Mouse (Mus musculus) spleen, adult 2 months (tissue): ENCODE measurements around the gene Slit3. TPM values are rescaled to one million over a fixed set of nuclear protein-coding genes. Genes with fewer than 3 reads are reported as not detected.

Source experiments
- DNase-seq, 2 experiments: peaks; one replicate each; pipeline versions ENCODE4 v3.0.0 to v3.0.0-alpha.2; 2012 to 2021; ENCODE audit warnings: low spot score in 2 of 2, low read depth in 1 of 2
- H3K27ac ChIP-seq: fragments of 200-500 bp; 2 replicates; pipeline ENCODE4 v1.5.1; 2012; ENCODE audit warnings: low read length, inconsistent platforms; ENCODE audit not compliant: insufficient read depth
- H3K27me3 ChIP-seq: fragments of 200-500 bp; 2 replicates; pipeline ENCODE4 v1.6.1; 2012; ENCODE audit warnings: mild to moderate bottlenecking, moderate library complexity, low read length, inconsistent platforms; ENCODE audit not compliant: control insufficient read depth, insufficient read depth
- H3K36me3 ChIP-seq: fragments of 200-500 bp; 2 replicates; pipeline ENCODE4 v1.6.1; 2012; ENCODE audit warnings: mild to moderate bottlenecking, low read length, inconsistent platforms; ENCODE audit not compliant: control insufficient read depth, insufficient read depth
- H3K4me1 ChIP-seq: fragments of 200-500 bp; 2 replicates; pipeline ENCODE4 v1.6.1; 2011; ENCODE audit warnings: inconsistent platforms; ENCODE audit not compliant: control insufficient read depth, insufficient read depth, insufficient read length
- H3K4me3 ChIP-seq: fragments of 200-500 bp; 2 replicates; pipeline ENCODE4 v1.5.1; 2011; ENCODE audit warnings: mild to moderate bottlenecking, inconsistent platforms; ENCODE audit not compliant: insufficient read depth, insufficient read length; ENCODE audit errors: extremely low read depth
- CTCF ChIP-seq: fragments of 200-500 bp; IDR thresholded peaks from 2 replicates; pipeline ENCODE4 v1.5.1; 2011; ENCODE audit warnings: mild to moderate bottlenecking, inconsistent platforms; ENCODE audit not compliant: insufficient read depth, insufficient read length, insufficient replicate concordance; ENCODE audit errors: extremely low read depth
- POLR2A ChIP-seq: fragments of 200-500 bp; IDR thresholded peaks from 2 replicates; pipeline ENCODE4 v1.6.1; 2011; ENCODE audit warnings: low read depth, low read length, inconsistent platforms
- WGBS: fragments of 180-500 bp; shearing (Covaris S2); methylation state at CpG from one replicate; pipeline ENCODE4 v1.1.7; 2018; 5-methylcytosine and 5-hydroxymethylcytosine counted together
- polyA plus RNA-seq: library from polyadenylated mRNA; depleted of rRNA; stranded (reverse); fragments of >200 nt; gene quantifications from 2 replicates; pipeline ENCODE4 v1.2.3, GENCODE M21; 2012

Slit3 gene
- polyA plus RNA-seq, 1 experiment: 6.6 TPM

- TF ChIP-seq CTCF (no peak), POLR2A (no peak)
- Histone ChIP-seq H3K4me3 (no peak overlapping the region), H3K4me1 (no peaks in the 10 kb centered on the region), H3K27ac (no peak overlapping the region), H3K36me3 (no peaks in the 10 kb centered on the region), H3K27me3 (no peaks in the 10 kb centered on the region)
- WGBS: 82% methylated on average over 19 of the region's 19 CpGs
- no peak for DNase-seq
Measured at GRCm38 (mm10) chr11:35337927-35338819, 217.1 kb downstream of the Slit3 start.

- Histone ChIP-seq H3K4me1 (no peaks in the 10 kb centered on the region), H3K27me3 (no peaks in the 10 kb centered on the region), H3K27ac (no peak overlapping the region), H3K4me3 (no peak overlapping the region), H3K36me3 (no peaks in the 10 kb centered on the region)
- no peak for TF ChIP-seq POLR2A
- no peak for TF ChIP-seq CTCF
- DNase-seq: no peak
- 75% methylated on average over 6 of the region's 6 CpGs for whole genome bisulfite sequencing
Measured at GRCm38 (mm10) chr11:35340752-35341151, 219.7 kb downstream of the Slit3 start.

GRCm38 (mm10) chr11:35342486-35342885 is 221.5 kb downstream of the Slit3 start:
- H3K4me1 ChIP-seq: no peaks in the 10 kb centered on the region
- H3K4me3 ChIP-seq: no peak overlapping the region
- no peak for DNase-seq

GRCm38 (mm10) chr11:35345696-35346480 is 224.9 kb downstream of the Slit3 start:
- 87% methylated on average over 13 of the region's 13 CpGs for WGBS
- no peaks in the 10 kb centered on the region for H3K27me3 ChIP-seq

More at GRCm38 (mm10) chr11:35342486-35342885, 221.5 kb downstream of the Slit3 start:
- WGBS: 74% methylated on average over 5 of the region's 5 CpGs
- Histone ChIP-seq H3K36me3 (no peaks in the 10 kb centered on the region), H3K27ac (no peak overlapping the region), H3K27me3 (no peaks in the 10 kb centered on the region)
- TF ChIP-seq POLR2A (no peak), CTCF (no peak)

GRCm38 (mm10) chr11:35348099-35348498 is 227.1 kb downstream of the Slit3 start:
- no peak for TF ChIP-seq POLR2A
- TF ChIP-seq CTCF: no peak
- 79% methylated on average over 4 of the region's 4 CpGs for WGBS
- H3K36me3 ChIP-seq: no peaks in the 10 kb centered on the region
- no peak for DNase-seq
- H3K27ac ChIP-seq: no peak overlapping the region
- H3K27me3 ChIP-seq: no peaks in the 10 kb centered on the region
- no peak overlapping the region for H3K4me3 ChIP-seq
- H3K4me1 ChIP-seq: no peaks in the 10 kb centered on the region

More at GRCm38 (mm10) chr11:35345696-35346480, 224.9 kb downstream of the Slit3 start:
- TF ChIP-seq CTCF (no peak), POLR2A (no peak)
- Histone ChIP-seq H3K27ac (no peak overlapping the region), H3K4me3 (no peak overlapping the region), H3K36me3 (no peaks in the 10 kb centered on the region), H3K4me1 (no peaks in the 10 kb centered on the region)
- DNase-seq: no peak

GRCm38 (mm10) chr11:35350968-35351367 is 229.9 kb downstream of the Slit3 start:
- DNase-seq: no peak

More at GRCm38 (mm10) chr11:35350968-35351367, 229.9 kb downstream of the Slit3 start:
- WGBS: 73% methylated on average over 4 of the region's 4 CpGs
- Histone ChIP-seq H3K36me3 (no peaks in the 10 kb centered on the region), H3K4me1 (no peaks in the 10 kb centered on the region), H3K27me3 (no peaks in the 10 kb centered on the region), H3K27ac (no peak overlapping the region), H3K4me3 (no peak overlapping the region)
- TF ChIP-seq POLR2A: no peak
- no peak for TF ChIP-seq CTCF
